Mouse (Mus musculus): ENCODE results near the gene Gm6217. TPM values are rescaled to one million over a fixed set of nuclear protein-coding genes. Genes with fewer than 3 reads are reported as not detected.

The Gm6217 gene
- not detected in 2 replicates for polyA plus RNA-seq (2012; rRNA removed)

DNA sequence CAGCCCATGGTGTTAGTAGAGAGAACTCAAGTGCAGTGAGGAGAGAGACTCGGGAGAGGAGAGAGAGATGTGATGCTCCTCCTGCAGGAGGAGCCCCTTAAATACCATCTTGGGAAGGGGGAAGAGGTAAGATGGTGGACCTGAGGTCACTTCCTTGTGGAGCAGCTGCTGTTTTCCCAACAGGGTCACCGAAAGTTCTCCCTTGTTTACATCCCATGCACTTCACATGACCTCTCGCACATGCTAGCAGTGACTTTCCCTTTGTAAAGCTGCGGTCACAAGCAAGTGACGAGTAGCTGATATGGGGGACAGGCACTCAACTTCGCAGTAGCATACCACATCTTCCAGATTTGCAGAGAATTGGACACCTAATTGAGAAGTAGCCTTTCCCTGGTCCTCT, at the start of gene Gm6217:
Gene Gm6217, minus strand, starts transcription at position 74 of the 400 bp plus-strand sequence.

DNA sequence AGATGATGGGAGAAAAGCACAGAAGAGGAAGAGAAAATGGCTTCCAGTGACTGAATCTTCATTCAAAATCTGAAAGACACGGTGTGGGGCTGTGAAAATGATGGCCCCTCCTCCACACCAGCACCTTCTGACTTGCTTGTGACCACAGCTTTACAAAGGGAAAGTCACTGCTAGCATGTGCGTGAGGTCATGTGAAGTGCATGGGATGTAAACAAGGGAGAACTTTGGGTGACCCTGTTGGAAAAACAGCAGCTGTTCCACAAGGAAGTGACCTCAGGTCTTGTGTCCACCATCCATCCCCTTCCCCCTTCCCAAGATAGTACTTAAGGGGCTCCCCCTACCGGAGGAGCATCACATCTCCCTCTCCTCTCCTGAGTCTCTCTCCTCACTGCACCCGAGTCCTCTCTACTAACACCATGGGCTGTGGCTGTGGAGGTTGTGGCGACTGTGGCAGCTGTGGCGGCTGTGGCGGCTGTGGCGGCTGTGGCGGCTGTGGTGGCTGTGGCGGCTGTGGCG, 28.7 kb upstream of the Gm6217 start, which contains the start of gene Gm47955:
Gene Gm47955, plus strand, starts transcription at position 417 of the 516 bp plus-strand sequence.

DNA sequence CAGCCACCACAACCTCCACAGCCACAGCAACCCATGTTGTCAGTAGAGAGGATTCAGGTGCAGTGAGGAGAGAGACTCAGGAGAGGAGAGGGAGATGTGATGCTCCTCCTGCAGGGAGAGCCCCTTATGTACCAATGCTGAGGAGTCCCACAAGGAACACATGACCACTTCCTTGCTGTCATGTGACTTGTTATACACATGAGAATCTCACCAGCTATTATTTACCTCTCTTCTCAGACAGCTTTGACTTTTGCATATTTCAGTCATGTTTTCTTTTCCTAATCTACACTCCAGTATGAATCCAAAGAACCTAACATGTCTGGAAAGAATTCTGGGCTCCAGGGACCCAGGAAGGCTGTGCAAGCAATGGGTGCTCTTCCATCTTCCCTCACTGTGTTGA, 24.7 kb upstream of the Gm6217 start, which contains the start of gene Gm7544:
Gene Gm7544, minus strand, starts transcription at position 101 of the 400 bp plus-strand sequence.

DNA sequence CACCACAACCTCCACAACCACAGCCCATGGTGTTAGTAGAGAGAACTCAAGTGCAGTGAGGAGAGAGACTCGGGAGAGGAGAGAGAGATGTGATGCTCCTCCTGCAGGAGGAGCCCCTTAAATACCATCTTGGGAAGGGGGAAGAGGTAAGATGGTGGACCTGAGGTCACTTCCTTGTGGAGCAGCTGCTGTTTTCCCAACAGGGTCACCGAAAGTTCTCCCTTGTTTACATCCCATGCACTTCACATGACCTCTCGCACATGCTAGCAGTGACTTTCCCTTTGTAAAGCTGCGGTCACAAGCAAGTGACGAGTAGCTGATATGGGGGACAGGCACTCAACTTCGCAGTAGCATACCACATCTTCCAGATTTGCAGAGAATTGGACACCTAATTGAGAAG, 12.1 kb upstream of the Gm6217 start, which contains the start of gene A030003K21Rik:
Gene A030003K21Rik, minus strand, starts transcription at position 94 of the 400 bp plus-strand sequence.

DNA sequence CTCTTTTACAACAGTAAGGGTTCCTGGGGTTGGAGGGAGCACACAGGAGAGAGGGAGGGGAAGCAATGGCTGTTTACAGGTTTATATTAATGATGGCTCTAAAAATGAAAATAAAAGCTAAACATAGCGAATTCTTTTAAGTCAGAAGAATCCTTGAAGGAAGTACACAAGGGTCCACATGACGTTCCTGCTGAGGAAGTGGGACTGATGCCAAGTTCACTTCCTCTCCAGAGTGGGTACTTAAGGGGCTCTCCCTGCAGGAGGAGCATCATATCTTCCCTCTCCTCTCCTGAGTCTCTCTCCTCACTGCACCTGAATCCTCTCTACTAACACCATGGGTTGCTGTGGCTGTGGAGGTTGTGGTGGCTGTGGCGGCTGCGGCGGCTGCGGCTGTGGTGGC, 6.5 kb downstream of the Gm6217 start, which contains the start of gene A030014E15Rik:
Gene A030014E15Rik, plus strand, starts transcription at position 268 of the 400 bp plus-strand sequence.

DNA sequence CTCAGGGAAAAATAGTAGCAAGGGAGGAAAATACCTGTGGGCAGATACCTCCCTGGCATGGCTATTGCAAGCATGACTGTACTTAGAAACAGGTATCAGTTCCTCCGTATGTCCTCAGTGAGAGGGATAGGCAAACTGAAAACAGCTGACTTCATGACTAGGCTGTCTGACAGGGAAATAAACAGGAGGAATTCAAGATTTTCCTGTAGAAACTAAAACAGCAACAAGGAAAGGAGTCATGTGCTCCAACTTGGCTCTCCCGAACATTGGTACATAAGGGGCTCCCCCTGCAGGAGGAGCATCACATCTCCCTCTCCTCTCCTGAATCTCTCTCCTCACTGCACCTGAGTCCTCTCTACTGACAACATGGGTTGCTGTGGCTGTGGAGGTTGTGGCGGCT, 18.2 kb downstream of the Gm6217 start, which contains the start of gene A030005L19Rik:
Gene A030005L19Rik, plus strand, starts transcription at position 301 of the 400 bp plus-strand sequence.

Other genes starting within 250 kb of the Gm6217 start
- 121 and 203 TPM in 2 replicates for gene Mff, start 206.5 kb downstream of the Gm6217 start, polyA plus RNA-seq (2012; rRNA removed)
- not detected in 2 replicates for gene Tm4sf20, start 162.9 kb downstream of the Gm6217 start, polyA plus RNA-seq (2012; rRNA removed)
- not detected in 2 replicates for gene Gm47791, start 160.2 kb downstream of the Gm6217 start, polyA plus RNA-seq (2012; rRNA removed)
- 32.4 and 50.4 TPM in 2 replicates for gene Agfg1, start 91.9 kb downstream of the Gm6217 start, polyA plus RNA-seq (2012; rRNA removed)
- 1.8 and 2.1 TPM in 2 replicates for gene A030005L19Rik, start 18.1 kb downstream of the Gm6217 start, polyA plus RNA-seq (2012; rRNA removed)
- 0.06 and 0.14 TPM in 2 replicates for gene A030014E15Rik, start 6.5 kb downstream of the Gm6217 start, polyA plus RNA-seq (2012; rRNA removed)
- not detected in 2 replicates for gene A030003K21Rik, start 12.0 kb upstream of the Gm6217 start, polyA plus RNA-seq (2012; rRNA removed)
- not detected in 2 replicates for gene Gm7544, start 24.6 kb upstream of the Gm6217 start, polyA plus RNA-seq (2012; rRNA removed)
- not detected in 2 replicates for gene Gm47955, start 28.9 kb upstream of the Gm6217 start, polyA plus RNA-seq (2012; rRNA removed)
- gene Gm47959, start 69.1 kb upstream of the Gm6217 start, polyA plus RNA-seq (2012; rRNA removed) = not detected in 2 replicates
- gene Slc19a3, start 107.0 kb upstream of the Gm6217 start, polyA plus RNA-seq (2012; rRNA removed) = 0.44 and 0.73 TPM in 2 replicates
- not detected in 2 replicates for gene Krtap28-10, start 111.1 kb upstream of the Gm6217 start, polyA plus RNA-seq (2012; rRNA removed)
- gene Gm47969, start 113.5 kb upstream of the Gm6217 start, polyA plus RNA-seq (2012; rRNA removed) = not detected in 2 replicates
- gene A030005K14Rik, start 128.0 kb upstream of the Gm6217 start, polyA plus RNA-seq (2012; rRNA removed) = not detected in 2 replicates
- gene Krtap28-13, start 129.5 kb upstream of the Gm6217 start, polyA plus RNA-seq (2012; rRNA removed) = not detected in 2 replicates
- gene Ccl20, start 185.4 kb upstream of the Gm6217 start, polyA plus RNA-seq (2012; rRNA removed) = not detected in 2 replicates
- gene Daw1, start 228.4 kb upstream of the Gm6217 start, polyA plus RNA-seq (2012; rRNA removed) = 0.40 and 0.55 TPM in 2 replicates

All from central nervous system, embryonic 11.5 days (tissue).